Mouse (Mus musculus) heart, postnatal 0 days (tissue): ENCODE data around the gene Dpp6.

ENCODE experiments used
- CTCF ChIP-seq: IDR thresholded peaks from 2 replicates; pipeline ENCODE4 v1.5.1; 2016; ENCODE audit warnings: antibody characterized with exemption, control low read depth, low read depth
- EP300 ChIP-seq: IDR thresholded peaks from 2 replicates; pipeline ENCODE4 v1.6.1; 2016; ENCODE audit warnings: antibody characterized with exemption, low read depth

- no peak for TF ChIP-seq CTCF
- no peak for TF ChIP-seq EP300
These were observed 37.7 kb downstream of the Dpp6 start for GRCm38 (mm10) chr5:26854746-26855145.
